Mouse (Mus musculus): Measurements from ENCODE around the gene Bicc1.

DNA sequence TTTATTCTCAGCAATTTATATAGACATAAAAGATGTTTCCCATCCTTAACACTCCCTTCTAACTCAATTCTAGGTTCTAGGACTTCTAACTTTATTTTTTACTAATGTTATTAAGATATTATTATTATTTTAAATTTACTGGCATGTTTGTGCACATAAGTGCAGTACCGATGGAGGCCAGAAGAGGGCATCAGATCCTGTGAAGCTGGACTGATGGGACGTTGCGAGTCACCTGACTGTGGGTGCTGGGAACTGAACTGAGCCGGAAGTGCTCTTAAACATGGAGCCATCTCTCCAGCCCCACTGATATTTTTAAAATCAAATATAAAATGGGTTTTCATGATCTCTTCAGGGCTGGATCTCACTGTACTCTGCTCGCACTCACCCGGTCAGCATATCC lies 242.8 kb downstream of the Bicc1 start:
- TF ChIP-seq CTCF (IDR thresholded peaks at IDR 0.05; ENCODE audit: borderline replicate concordance, control insufficient read depth, extremely low read depth, insufficient read depth, low read length, poor library complexity) (no peak), POLR2A (IDR thresholded peaks at IDR 0.05; ENCODE audit: control insufficient read depth, extremely low read depth, insufficient read depth, low read length, poor library complexity) (no peak)
